Mouse (Mus musculus) heart, embryonic 14.5 days (tissue): ENCODE data around the gene Gramd1c. TPM values are rescaled to one million over a fixed set of nuclear protein-coding genes. Genes with fewer than 3 reads are reported as not detected.
A peak's percentile ranks its signal among the peaks of the same experiment; 100 is the strongest.

Source experiments
- ATAC-seq: fragments of 200-750 bp; cut with Nextera tagmentation; 2 replicates; pipeline ENCODE4 v1.8.0; 2017; ENCODE audit warnings: low read depth, moderate TSS enrichment; ENCODE audit not compliant: insufficient number of reproducible peaks, insufficient read depth, low FRiP score
- H3K27ac ChIP-seq, 2 experiments: fragments of 200-500 bp in 1 of 2; fragments of 300-500 bp in 1 of 2; sonication (generic) in 1 of 2; replicated peaks in 1 of 2; 2 replicates each; pipeline ENCODE4 v1.5.1; 2012 to 2014; ENCODE audit warnings: low read depth in 2 of 2, low read length in 2 of 2, control low read depth in 1 of 2, mild to moderate bottlenecking in 1 of 2, mixed read lengths in 1 of 2; ENCODE audit not compliant: control insufficient read depth in 1 of 2, insufficient read depth in 1 of 2
- H3K27me3 ChIP-seq: fragments of 300-500 bp; sonication (generic); 2 replicates; pipeline ENCODE4 v1.6.1; 2014; ENCODE audit warnings: mild to moderate bottlenecking, low read length, control low read depth; ENCODE audit not compliant: control insufficient read depth, insufficient read depth
- H3K36me3 ChIP-seq: fragments of 300-500 bp; sonication (generic); 2 replicates; pipeline ENCODE4 v1.6.1; 2014; ENCODE audit warnings: mild to moderate bottlenecking, control low read depth, low read length, mixed read lengths; ENCODE audit not compliant: control insufficient read depth, insufficient read depth
- H3K4me1 ChIP-seq, 2 experiments: fragments of 200-500 bp in 1 of 2; fragments of 300-500 bp in 1 of 2; sonication (generic) in 1 of 2; 2 replicates each; pipeline ENCODE4 v1.6.1; 2012 to 2014; ENCODE audit warnings: low read length in 2 of 2, control low read depth in 1 of 2, mixed read lengths in 1 of 2; ENCODE audit not compliant: control insufficient read depth in 2 of 2, insufficient read depth in 2 of 2
- H3K4me2 ChIP-seq: fragments of 300-500 bp; sonication (generic); 2 replicates; pipeline ENCODE4 v1.6.1; 2014; ENCODE audit warnings: mild to moderate bottlenecking, low read length
- H3K4me3 ChIP-seq, 2 experiments: fragments of 200-500 bp in 1 of 2; fragments of 300-500 bp in 1 of 2; sonication (generic) in 1 of 2; 2 replicates each; pipeline ENCODE4 v1.5.1; 2012 to 2014; ENCODE audit warnings: low read length in 2 of 2, mild to moderate bottlenecking in 2 of 2, control low read depth in 1 of 2, low read depth in 1 of 2, moderate library complexity in 1 of 2; ENCODE audit not compliant: control insufficient read depth in 1 of 2, insufficient read depth in 1 of 2
- H3K9ac ChIP-seq: fragments of 300-500 bp; sonication (generic); 2 replicates; pipeline ENCODE4 v1.6.1; 2014; ENCODE audit warnings: mild to moderate bottlenecking, low read length
- H3K9me3 ChIP-seq: fragments of 300-500 bp; sonication (generic); 2 replicates; pipeline ENCODE4 v1.6.1; 2016; ENCODE audit warnings: low read length, control low read depth; ENCODE audit not compliant: control insufficient read depth
- WGBS: fragments of 180-500 bp; shearing (Covaris S2); extraction: QIAGEN DNeasy Blood & Tissue Kit; methylation state at CpG from one replicate; pipeline ENCODE4 v1.1.7; 2014; 5-methylcytosine and 5-hydroxymethylcytosine counted together
- polyA plus RNA-seq: library from polyadenylated mRNA; unstranded; fragments of >200 nt; fragmentation: Nextera tagmentation; extraction: Ambion mirVana; gene quantifications from 2 replicates; pipeline ENCODE4 v1.2.1, GENCODE M21; 2014

Gene Gramd1c
- polyA plus RNA-seq, 1 experiment from 2014 or later: 6.8 TPM

DNA sequence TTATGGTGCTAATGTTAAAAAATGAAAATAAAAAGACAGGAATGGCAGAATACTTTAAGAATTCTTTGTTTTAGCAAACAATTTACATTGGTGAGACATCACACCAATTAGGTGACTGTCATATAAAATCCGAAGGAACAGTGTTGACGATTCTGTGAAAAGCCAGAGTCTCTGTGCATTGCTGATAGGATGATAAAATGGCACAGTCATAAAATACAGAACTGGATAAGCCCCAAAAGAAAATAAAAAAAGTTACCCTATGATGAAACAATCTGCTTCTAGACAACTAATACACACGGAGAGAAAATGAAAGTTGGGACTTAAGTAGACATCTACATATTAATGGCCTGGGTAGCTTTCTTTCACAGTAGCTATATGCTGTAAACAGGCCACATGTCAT, 68.5 kb downstream of the Gramd1c start:
- 71% methylated on average over 3 of the region's 3 CpGs for WGBS
- Histone ChIP-seq H3K4me1 (no peaks in the 10 kb centered on the region), H3K4me3 (no peak overlapping the region), H3K9ac (no peak overlapping the region), H3K27me3 (no peaks in the 10 kb centered on the region), H3K27ac (no peak overlapping the region), H3K9me3 (no peaks in the 10 kb centered on the region), H3K4me2 (no peak overlapping the region), H3K36me3 (no peaks in the 10 kb centered on the region)
- ATAC-seq: no peak

DNA sequence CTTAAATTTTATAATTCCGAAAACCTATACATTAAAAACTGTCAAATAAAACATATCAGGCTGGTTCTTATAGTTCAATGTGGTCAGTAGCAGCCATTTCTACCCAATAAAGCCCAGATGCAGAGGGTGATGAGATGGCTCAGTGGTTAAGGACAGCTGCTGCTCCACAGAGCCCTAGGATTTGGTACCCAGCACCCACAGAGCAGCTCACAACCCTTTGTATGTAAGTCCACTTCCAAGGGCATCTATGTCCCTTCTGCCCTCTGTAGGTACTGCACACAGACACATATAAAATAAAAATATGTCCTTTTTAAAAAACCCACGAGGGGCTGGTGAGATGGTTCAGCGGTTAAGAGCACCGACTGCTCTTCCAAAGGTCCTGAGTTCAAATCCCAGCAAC, 76.8 kb downstream of the Gramd1c start:
- no peaks in the 10 kb centered on the region for H3K36me3 ChIP-seq
- no peak overlapping the region for H3K4me3 ChIP-seq
- no peak overlapping the region for H3K9ac ChIP-seq
- no peak overlapping the region for H3K27ac ChIP-seq
- H3K9me3 ChIP-seq: no peaks in the 10 kb centered on the region
- WGBS: 87% methylated on average over 4 of the region's 4 CpGs
- no peaks in the 10 kb centered on the region for H3K4me1 ChIP-seq
- no peak for ATAC-seq
- H3K27me3 ChIP-seq: no peaks in the 10 kb centered on the region
- no peak overlapping the region for H3K4me2 ChIP-seq

DNA sequence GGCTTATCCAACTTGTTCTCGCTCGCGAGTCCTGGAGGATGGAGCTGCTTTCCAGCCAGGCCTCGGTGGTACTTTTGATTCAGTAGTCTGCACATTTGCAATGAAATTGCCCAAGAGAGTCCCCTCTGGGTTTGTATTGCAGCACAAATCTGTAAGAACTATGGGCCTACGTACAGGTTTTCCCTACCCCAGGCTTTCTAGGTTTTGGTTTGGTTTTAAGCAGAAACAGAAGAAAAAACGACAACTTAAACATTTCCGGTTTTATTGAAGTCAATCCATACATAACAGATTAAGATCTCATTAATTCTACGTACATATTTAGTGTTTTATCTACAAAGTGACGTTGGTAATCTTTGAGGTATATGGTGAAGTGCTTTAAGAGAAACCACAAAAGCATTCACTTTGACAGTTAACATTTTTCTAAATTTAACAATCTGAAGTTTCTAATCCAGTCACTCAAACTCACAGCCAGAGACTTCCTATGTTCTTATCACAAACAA, 83.0 kb downstream of the Gramd1c start:
- WGBS: 24% methylated on average over 9 of the region's 9 CpGs

DNA sequence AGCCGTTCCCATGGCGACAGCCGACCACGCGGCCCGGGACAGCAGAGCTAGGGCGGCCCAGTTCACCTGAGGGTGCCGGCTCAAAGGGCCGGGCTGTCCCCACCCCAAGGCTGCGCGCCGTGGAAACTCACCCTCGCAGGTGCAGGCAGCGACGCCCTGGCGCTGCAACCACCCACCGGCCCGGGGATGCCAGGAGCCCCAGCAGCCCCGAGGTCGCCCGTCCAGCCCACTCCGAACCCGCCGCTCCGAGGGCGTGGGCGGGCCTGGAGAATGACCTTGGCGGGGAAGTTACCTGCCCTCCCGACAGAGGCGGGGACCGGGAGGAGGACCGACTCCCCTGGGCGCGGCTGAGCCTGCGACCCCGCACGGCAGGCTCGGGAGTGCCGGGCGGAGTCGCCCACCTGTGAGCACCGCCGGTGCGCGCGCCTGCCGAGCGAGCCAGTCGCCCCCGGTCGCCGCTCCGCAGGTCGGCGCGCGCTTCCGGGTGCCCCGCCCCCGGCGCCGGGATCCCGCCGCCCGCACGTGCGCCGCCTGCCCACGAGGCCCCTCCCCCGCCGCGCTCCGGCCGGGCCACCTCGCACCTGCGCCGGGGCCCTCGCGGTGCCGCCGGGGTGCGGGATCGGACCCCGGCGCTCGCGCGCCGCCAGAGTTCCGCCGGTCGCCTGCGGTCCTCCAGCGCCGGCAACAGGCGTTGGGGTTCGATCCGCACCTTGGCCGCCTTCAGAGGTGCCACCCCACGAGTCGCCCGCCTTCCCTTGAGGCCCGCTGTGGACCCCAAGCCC, 83.6 kb downstream of the Gramd1c start, which contains the start of gene Zdhhc23:
TSS of gene Zdhhc23 (minus strand) at position 464 of the 782 bp plus-strand sequence.
- H3K4me2 ChIP-seq: peak within 1 kb of the TSS; percentile 96
- under 1% methylated on average over 77 of the region's 103 CpGs for WGBS
- peak; percentile 35; the same call in 1 of the 2 replicates for ATAC-seq

More for the DNA sequence above, 83.0 kb downstream of the Gramd1c start:
- Histone ChIP-seq H3K9me3 (no peaks in the 10 kb centered on the region), H3K27me3 (no peaks in the 10 kb centered on the region; the same call in 1 of the 2 replicates), H3K36me3 (no peaks in the 10 kb centered on the region), H3K4me2 (peak overlapping the region; percentile 96), H3K4me1 (0 out of 4 replicates have a peak, but pooled peaks cover 0 to 4% of the 10 kb centered on the region in 2 experiments), H3K27ac (no peak overlapping the region), H3K9ac (peak overlapping the region; percentile 78), H3K4me3 (peak overlapping the region; percentile 66 to 67)
- ATAC-seq: no peak

DNA sequence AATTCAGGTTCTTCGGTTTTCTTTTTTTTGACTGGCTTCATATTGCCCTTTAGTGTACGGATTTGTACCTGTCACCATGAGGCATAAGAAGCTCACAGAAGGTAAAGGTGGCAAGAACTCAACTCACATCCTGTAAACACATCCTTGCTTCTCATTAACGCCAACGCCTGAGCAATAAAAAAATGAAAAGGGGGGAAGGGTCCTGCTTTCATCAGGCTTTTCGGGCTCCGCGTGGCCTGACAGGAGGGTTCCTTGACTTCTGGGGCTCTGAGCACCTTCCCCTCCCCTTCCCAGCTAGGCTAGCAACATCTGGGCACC, 84.2 kb downstream of the Gramd1c start:
- Histone ChIP-seq H3K4me1 (0 out of 4 replicates have a peak, but pooled peaks cover 0 to 4% of the 10 kb centered on the region in 2 experiments), H3K9ac (peak overlapping the region; percentile 78), H3K36me3 (no peaks in the 10 kb centered on the region), H3K9me3 (no peaks in the 10 kb centered on the region), H3K27ac (no peak overlapping the region), H3K4me3 (peak overlapping the region; percentile 66 to 67), H3K4me2 (peak overlapping the region; percentile 96), H3K27me3 (no peaks in the 10 kb centered on the region; the same call in 1 of the 2 replicates)
- 21% methylated on average over 7 of the region's 7 CpGs for WGBS
- ATAC-seq: no peak

More for the DNA sequence above, 83.6 kb downstream of the Gramd1c start, which contains the start of gene Zdhhc23:
- H3K36me3 ChIP-seq: no peaks in the 10 kb centered on the region
- no peaks in the 10 kb centered on the region; the same call in 1 of the 2 replicates for H3K27me3 ChIP-seq
- peak within 1 kb of the TSS; percentile 78 for H3K9ac ChIP-seq
- no peak within 1 kb of the TSS for H3K27ac ChIP-seq
- no peaks in the 10 kb centered on the region for H3K9me3 ChIP-seq
- peak within 1 kb of the TSS; percentile 66 to 67 for H3K4me3 ChIP-seq
- 0 out of 4 replicates have a peak, but pooled peaks cover 0 to 4% of the 10 kb centered on the region in 2 experiments for H3K4me1 ChIP-seq

DNA sequence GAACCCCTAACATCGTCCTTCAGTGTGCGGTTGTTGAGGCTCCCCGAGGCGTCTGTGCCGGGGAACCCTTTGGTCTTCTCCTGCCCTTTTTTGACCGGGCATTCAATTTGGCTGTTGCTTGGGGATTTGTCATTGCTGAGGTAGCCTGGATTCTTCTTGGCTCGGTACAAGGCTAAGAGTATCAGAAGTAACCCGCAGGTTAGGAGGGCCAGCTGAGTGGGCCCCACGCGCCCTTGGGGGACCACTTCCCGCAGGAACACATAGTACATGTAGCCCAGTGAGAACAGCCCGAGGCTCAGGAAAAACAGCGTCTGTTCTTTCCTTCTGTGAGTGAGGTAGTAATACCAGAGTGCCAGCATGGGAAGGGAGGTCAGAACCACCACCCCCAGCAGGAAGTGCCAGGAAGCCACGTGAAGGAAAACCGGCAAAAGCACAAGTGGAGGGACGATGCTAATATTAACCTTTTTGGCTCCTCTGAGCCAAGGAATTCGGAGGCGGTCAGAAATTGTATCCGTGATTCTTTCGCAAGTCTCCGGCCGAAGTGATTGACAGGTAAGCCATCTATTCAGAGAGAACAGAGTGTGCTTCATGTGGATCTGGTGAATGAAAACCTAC, 89.4 kb downstream of the Gramd1c start:
- Histone ChIP-seq H3K4me1 (no peaks in the 10 kb centered on the region), H3K4me2 (no peak overlapping the region), H3K9ac (no peak overlapping the region), H3K27me3 (no peaks in the 10 kb centered on the region; the same call in 1 of the 2 replicates), H3K4me3 (no peak overlapping the region), H3K9me3 (no peaks in the 10 kb centered on the region), H3K27ac (no peak overlapping the region), H3K36me3 (peaks cover under 1% of the 10 kb centered on the region; the same call in 1 of the 2 replicates)
- ATAC-seq: no peak
- 80% methylated on average over 22 of the region's 22 CpGs for WGBS

DNA sequence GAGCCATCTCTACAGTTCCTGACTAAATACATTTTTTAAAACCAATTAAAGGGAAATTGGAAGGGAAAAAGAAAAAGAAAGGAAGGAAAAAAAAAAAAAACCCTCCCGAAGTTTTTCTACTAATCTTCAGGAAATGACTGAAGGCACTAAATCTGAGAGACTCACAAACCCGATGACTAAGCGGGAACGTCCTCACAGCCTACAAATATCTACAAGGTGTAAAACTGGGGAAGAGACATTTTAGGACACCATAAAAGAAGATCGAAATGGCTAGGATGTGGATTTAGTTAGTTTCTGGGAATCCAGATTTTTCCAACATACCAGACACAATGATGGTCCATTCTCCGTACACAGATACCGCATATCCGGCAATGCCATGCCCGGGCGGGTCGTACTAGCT, 90.0 kb downstream of the Gramd1c start:
- H3K27ac ChIP-seq: no peak overlapping the region
- H3K9ac ChIP-seq: no peak overlapping the region
- WGBS: 81% methylated on average over 11 of the region's 11 CpGs
- no peak for ATAC-seq
- H3K4me3 ChIP-seq: no peak overlapping the region
- no peaks in the 10 kb centered on the region for H3K9me3 ChIP-seq
- H3K27me3 ChIP-seq: no peaks in the 10 kb centered on the region; the same call in 1 of the 2 replicates
- H3K4me1 ChIP-seq: no peaks in the 10 kb centered on the region
- no peak overlapping the region for H3K4me2 ChIP-seq
- H3K36me3 ChIP-seq: peaks cover 5% of the 10 kb centered on the region; the same call in 1 of the 2 replicates
